Mouse (Mus musculus): Measurements from ENCODE around the gene Spata48. TPM values are rescaled to one million over a fixed set of nuclear protein-coding genes. Genes with fewer than 3 reads are reported as not detected.

The Spata48 gene
- polyA plus RNA-seq, 1 experiment from 2014 or later, result 1.9 TPM

GRCm38 (mm10) chr11:11547597-11548240, 85.8 kb downstream of the Spata48 start:
- ATAC-seq (ENCODE audit: low FRiP score), result no peak
- no peak overlapping the region for H3K4me2 ChIP-seq (replicated peaks)
- no peak overlapping the region for H3K27ac ChIP-seq
- H3K36me3 ChIP-seq, result no peaks in the 10 kb centered on the region
- H3K4me1 ChIP-seq, result no peaks in the 10 kb centered on the region
- H3K27me3 ChIP-seq, result no peaks in the 10 kb centered on the region
- H3K4me3 ChIP-seq, result no peak overlapping the region
- H3K9ac ChIP-seq, result no peak overlapping the region
- H3K9me3 ChIP-seq (replicated peaks), result no peaks in the 10 kb centered on the region
- WGBS, result 75% methylated on average over 7 of the region's 7 CpGs

- 75% methylated on average over 8 of the region's 8 CpGs for WGBS
- Histone ChIP-seq H3K36me3 (no peaks in the 10 kb centered on the region), H3K9me3 (replicated peaks) (no peaks in the 10 kb centered on the region), H3K4me2 (replicated peaks) (no peak overlapping the region), H3K27me3 (no peaks in the 10 kb centered on the region), H3K27ac (no peak overlapping the region), H3K4me1 (no peaks in the 10 kb centered on the region), H3K4me3 (no peak overlapping the region), H3K9ac (no peak overlapping the region)
- no peak for ATAC-seq (ENCODE audit: low FRiP score)
These were observed 93.7 kb downstream of the Spata48 start for GRCm38 (mm10) chr11:11555563-11555962.

GRCm38 (mm10) chr11:11556186-11556585, 94.3 kb downstream of the Spata48 start:
- WGBS, result 93% methylated on average over 1 of the region's 1 CpGs
- H3K27me3 ChIP-seq, result no peaks in the 10 kb centered on the region
- H3K27ac ChIP-seq, result no peak overlapping the region
- no peaks in the 10 kb centered on the region for H3K9me3 ChIP-seq (replicated peaks)
- no peaks in the 10 kb centered on the region for H3K4me1 ChIP-seq
- H3K4me3 ChIP-seq, result no peak overlapping the region
- no peak overlapping the region for H3K4me2 ChIP-seq (replicated peaks)
- H3K9ac ChIP-seq, result no peak overlapping the region
- H3K36me3 ChIP-seq, result no peaks in the 10 kb centered on the region
- no peak for ATAC-seq (ENCODE audit: low FRiP score)

GRCm38 (mm10) chr11:11557173-11557967, 95.5 kb downstream of the Spata48 start:
- Histone ChIP-seq H3K27ac (no peak overlapping the region), H3K4me3 (no peak overlapping the region), H3K9ac (no peak overlapping the region), H3K27me3 (no peaks in the 10 kb centered on the region), H3K36me3 (no peaks in the 10 kb centered on the region), H3K9me3 (replicated peaks) (no peaks in the 10 kb centered on the region), H3K4me2 (replicated peaks) (no peak overlapping the region), H3K4me1 (no peaks in the 10 kb centered on the region)
- ATAC-seq (ENCODE audit: low FRiP score), result 0 out of 2 replicates have a peak, but pooled peaks have one; percentile 11
- WGBS, result 51% methylated on average over 11 of the region's 11 CpGs

- Histone ChIP-seq H3K4me3 (no peak overlapping the region), H3K9me3 (replicated peaks) (no peaks in the 10 kb centered on the region), H3K27me3 (no peaks in the 10 kb centered on the region), H3K36me3 (no peaks in the 10 kb centered on the region), H3K27ac (no peak overlapping the region), H3K9ac (no peak overlapping the region), H3K4me2 (replicated peaks) (no peak overlapping the region), H3K4me1 (no peaks in the 10 kb centered on the region)
- 87% methylated on average over 3 of the region's 3 CpGs for WGBS
- ATAC-seq (ENCODE audit: low FRiP score), result no peak
These were observed 96.8 kb downstream of the Spata48 start for GRCm38 (mm10) chr11:11558662-11559061.

GRCm38 (mm10) chr11:11559099-11559686, 97.3 kb downstream of the Spata48 start:
- no peaks in the 10 kb centered on the region for H3K27me3 ChIP-seq
- no peaks in the 10 kb centered on the region for H3K36me3 ChIP-seq
- no peak overlapping the region for H3K27ac ChIP-seq
- no peak overlapping the region for H3K9ac ChIP-seq
- ATAC-seq (ENCODE audit: low FRiP score), result no peak
- no peak overlapping the region for H3K4me2 ChIP-seq (replicated peaks)
- WGBS, result 88% methylated on average over 7 of the region's 7 CpGs
- no peaks in the 10 kb centered on the region for H3K9me3 ChIP-seq (replicated peaks)
- no peaks in the 10 kb centered on the region for H3K4me1 ChIP-seq
- H3K4me3 ChIP-seq, result no peak overlapping the region

- ATAC-seq (ENCODE audit: low FRiP score), result no peak
- no peaks in the 10 kb centered on the region for H3K36me3 ChIP-seq
- no peak overlapping the region for H3K9ac ChIP-seq
- no peak overlapping the region for H3K4me3 ChIP-seq
- no peak overlapping the region for H3K27ac ChIP-seq
- H3K4me2 ChIP-seq (replicated peaks), result no peak overlapping the region
- H3K27me3 ChIP-seq, result no peaks in the 10 kb centered on the region
- WGBS, result 85% methylated on average over 6 of the region's 6 CpGs
- H3K9me3 ChIP-seq (replicated peaks), result no peaks in the 10 kb centered on the region
- no peaks in the 10 kb centered on the region for H3K4me1 ChIP-seq
These were observed 99.2 kb downstream of the Spata48 start for GRCm38 (mm10) chr11:11561118-11561517.

GRCm38 (mm10) chr11:11564266-11565044, 102.6 kb downstream of the Spata48 start:
- H3K4me3 ChIP-seq, result no peak overlapping the region
- no peak overlapping the region for H3K9ac ChIP-seq
- 85% methylated on average over 7 of the region's 7 CpGs for WGBS
- no peaks in the 10 kb centered on the region for H3K9me3 ChIP-seq (replicated peaks)
- no peak overlapping the region for H3K27ac ChIP-seq
- H3K27me3 ChIP-seq, result no peaks in the 10 kb centered on the region
- no peak for ATAC-seq (ENCODE audit: low FRiP score)
- H3K36me3 ChIP-seq, result no peaks in the 10 kb centered on the region
- H3K4me2 ChIP-seq (replicated peaks), result no peak overlapping the region
- H3K4me1 ChIP-seq, result no peaks in the 10 kb centered on the region

Other genes with a start within 250 kb of the Spata48 start
- 0.93 and 0.94 TPM in 2 replicates for gene Zpbp, start 314 bp downstream of the Spata48 start, polyA plus RNA-seq (2016; fragmentation: Nextera tagmentation; extraction: Ambion mirVana)
- not detected in 2 replicates for gene 4930512M02Rik, start 165.7 kb downstream of the Spata48 start, polyA plus RNA-seq (2016; fragmentation: Nextera tagmentation; extraction: Ambion mirVana)
- gene Ikzf1, start 222.9 kb downstream of the Spata48 start, polyA plus RNA-seq (2016; fragmentation: Nextera tagmentation; extraction: Ambion mirVana), result 0.94 and 2.0 TPM in 2 replicates

Data from hindbrain, embryonic 12.5 days (tissue).